Mouse (Mus musculus): ENCODE measurements around the gene 1700020N01Rik. TPM values are rescaled to one million over a fixed set of nuclear protein-coding genes. Genes with fewer than 3 reads are reported as not detected.
A peak's percentile ranks its signal among the peaks of the same experiment; 100 is the strongest.

Gene 1700020N01Rik
- total RNA-seq, 2 experiments from 2014 or later: not detected

GRCm38 (mm10) chr10:21588007-21588852 is 4.7 kb upstream of the 1700020N01Rik start:
- no peak for DNase-seq
- intact Hi-C loops (cut with DNase I): no loop called here

DNA sequence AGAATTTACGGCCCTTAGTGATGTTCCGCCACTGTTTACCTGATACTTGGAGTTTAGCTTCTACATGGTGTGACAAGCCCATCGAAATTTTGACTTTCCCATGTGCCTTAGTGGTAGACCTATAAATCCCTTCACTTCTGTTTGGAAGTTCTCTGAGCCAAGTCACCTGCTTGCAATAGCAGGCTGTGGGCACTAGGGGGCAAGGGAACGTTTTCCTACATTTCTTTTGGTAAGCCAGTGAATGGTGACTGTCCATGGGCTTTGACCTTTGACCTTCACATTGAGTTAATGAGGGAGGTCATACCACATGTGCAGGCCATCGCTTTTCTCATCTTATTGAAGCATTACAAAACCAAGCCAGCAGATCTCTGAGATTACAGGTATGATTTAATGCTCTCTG is 8.0 kb downstream of the 1700020N01Rik start:
- intact Hi-C loops (cut with DNase I): loop anchor here (1.0 to 5.0 kb wide), 6 partner anchors 28 to 394 kb away; no protein-coding TSS in a partner anchor
- DNase-seq: peak; percentile 74 to 75

DNA sequence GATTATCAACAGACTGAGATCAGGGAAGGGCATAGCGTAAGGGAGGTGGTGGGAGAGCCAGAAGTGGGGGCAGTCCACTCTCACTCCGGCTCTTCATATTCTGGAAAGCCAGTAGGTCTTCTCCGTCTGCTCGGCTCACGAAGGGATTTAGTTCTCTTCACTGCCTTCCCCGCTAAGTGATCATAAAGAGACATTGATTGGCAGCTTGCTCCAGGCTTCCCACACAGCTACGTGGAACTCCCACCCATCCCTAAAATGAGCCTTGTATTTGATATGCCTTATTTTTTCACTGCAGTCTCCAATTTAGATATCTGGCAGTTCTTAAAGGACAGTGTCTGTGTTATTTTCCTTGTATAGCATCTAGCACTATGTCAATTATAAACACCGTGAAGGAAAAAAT is 11.5 kb downstream of the 1700020N01Rik start:
- DNase-seq: no peak
- intact Hi-C loops (cut with DNase I): loop anchor here (5.0 kb wide), 2 partner anchors 63 to 178 kb away; no protein-coding TSS in a partner anchor

- peak; percentile 58 to 83 for DNase-seq
- intact Hi-C loops (cut with DNase I): no loop called here
Measured at GRCm38 (mm10) chr10:21605011-21605571, 12.1 kb downstream of the 1700020N01Rik start.

GRCm38 (mm10) chr10:21605601-21606000 is 12.7 kb downstream of the 1700020N01Rik start:
- no peak for DNase-seq
- intact Hi-C loops (cut with DNase I): no loop called here

- intact Hi-C loops (cut with DNase I): no loop called here
- DNase-seq: no peak
Measured at GRCm38 (mm10) chr10:21606931-21607330, 14.0 kb downstream of the 1700020N01Rik start.

- intact Hi-C loops (cut with DNase I): no loop called here
- DNase-seq: peak in 1 of 2 experiments; percentile 39
Measured at GRCm38 (mm10) chr10:21609583-21609982, 16.6 kb downstream of the 1700020N01Rik start.

DNA sequence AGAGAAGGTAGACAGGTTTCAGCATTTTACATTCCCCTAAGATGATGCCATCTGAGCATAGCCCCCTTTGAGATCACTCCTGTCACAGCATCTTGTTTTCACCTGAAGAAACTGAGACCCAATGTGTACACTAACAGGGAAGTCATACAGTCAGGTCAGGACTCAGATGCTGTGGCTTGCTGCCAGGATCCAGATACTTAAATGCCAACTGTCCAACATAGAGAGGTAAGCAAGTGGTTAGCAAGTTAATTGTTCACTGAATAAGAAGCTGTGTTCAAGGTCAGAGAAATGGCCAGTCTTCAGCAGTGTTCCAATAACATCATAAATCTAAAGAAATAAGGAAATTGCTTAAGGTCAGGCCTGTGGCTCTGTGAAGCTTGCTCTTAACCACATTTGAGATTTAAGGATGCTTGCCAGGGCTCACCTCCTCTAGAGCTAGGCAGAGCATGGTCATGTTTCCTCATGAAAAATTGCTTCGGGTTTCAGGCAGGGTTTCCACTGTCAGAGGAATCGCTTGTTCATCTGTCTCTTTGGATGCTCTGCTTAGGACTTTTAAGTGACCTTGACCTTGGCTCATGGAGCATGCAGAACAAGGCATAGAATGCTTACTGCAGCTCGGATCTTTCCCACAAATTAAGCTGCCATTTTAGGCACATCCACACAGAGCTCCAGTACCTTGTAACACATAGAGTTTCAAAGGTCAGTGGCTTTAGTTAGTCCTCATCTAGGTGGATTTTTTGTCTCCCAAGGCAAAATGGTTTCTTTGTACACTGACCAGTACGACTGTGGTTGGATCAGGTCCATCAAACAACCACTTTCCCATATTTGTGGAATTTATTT is 20.3 kb downstream of the 1700020N01Rik start:
- intact Hi-C loops (cut with DNase I): no loop called here
- no peak for DNase-seq

DNA sequence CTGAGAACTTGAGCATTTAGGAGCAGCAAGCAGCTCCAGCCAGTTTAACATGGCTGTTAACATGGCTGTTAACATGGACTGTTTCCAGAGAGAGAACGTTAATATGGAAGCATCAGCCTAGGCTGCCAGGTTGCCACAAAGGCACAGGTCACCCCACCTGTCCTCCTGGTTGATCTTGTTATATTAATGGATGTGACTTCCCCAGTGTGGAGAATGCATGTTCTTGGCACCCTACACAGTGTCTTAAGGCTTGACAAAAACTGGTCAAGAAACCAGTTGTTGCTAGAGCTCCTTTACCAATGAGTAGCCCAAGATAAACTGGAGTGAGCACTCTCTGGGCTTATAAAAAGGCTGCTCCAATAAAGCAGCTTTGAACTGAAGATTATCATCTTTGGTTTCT is 21.6 kb downstream of the 1700020N01Rik start:
- intact Hi-C loops (cut with DNase I): no loop called here
- DNase-seq: no peak

DNA sequence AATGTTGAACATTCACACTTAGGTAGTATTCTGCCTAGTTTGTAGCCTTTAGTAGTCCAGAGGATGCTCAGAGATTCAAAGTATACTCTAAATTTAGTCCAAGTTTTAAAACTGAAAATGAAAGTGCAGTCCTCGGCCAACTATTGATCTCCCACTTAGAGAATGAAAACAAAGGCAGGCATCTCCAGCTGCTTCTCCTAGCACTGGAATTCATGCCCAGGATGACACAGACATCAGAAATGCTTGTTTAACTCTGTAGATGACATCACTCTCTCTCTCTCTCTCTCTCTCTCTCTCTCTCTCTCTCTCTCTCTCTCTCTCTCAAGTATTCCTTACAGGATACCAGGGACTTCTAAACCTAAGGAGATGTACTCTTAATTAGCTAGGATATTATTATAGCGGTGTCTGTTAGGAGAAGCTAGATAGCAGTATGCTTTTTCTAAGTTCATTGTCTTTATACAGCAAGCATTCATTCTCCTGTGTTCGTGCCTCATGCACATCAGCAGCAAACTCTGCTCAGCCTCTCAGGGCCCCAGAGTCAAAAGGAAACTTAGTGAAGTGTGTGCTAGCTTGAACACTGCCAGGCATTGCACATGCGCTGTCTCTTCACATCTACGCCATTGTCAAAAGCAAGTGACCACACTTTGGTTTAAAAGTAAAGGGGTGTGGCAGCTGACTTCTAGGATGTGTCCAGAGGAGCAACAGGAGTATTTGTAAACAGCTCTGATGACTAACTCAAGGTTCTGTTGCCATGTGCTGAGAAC is 26.0 kb downstream of the 1700020N01Rik start:
- intact Hi-C loops (cut with DNase I): no loop called here
- no peak for DNase-seq

- intact Hi-C loops (cut with DNase I): no loop called here
- DNase-seq: no peak
Measured at GRCm38 (mm10) chr10:21622065-21622464, 29.1 kb downstream of the 1700020N01Rik start.

DNA sequence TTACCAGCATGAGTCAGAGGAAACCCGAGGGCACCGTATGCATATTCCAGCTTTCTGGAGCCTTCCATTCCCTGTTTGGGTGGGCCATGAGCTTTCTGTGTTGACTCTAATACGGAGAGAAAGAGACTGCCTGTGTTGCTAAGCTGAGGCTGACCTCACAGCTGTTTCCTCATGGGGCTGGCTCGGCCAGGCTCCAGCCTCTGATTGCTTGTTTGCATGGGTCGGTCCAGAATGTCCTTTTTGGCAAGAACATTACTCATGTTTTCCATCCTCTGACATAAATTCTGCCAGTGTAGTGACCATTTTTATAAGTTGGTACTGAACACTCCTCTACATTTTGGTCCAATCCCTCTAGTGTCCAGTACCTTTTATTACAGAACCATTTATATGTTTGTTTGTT is 35.6 kb downstream of the 1700020N01Rik start:
- DNase-seq: peak; percentile 79 to 83
- intact Hi-C loops (cut with DNase I): loop anchor here (2.0 kb wide), 1 partner anchor 28 kb away; no protein-coding TSS in a partner anchor

DNA sequence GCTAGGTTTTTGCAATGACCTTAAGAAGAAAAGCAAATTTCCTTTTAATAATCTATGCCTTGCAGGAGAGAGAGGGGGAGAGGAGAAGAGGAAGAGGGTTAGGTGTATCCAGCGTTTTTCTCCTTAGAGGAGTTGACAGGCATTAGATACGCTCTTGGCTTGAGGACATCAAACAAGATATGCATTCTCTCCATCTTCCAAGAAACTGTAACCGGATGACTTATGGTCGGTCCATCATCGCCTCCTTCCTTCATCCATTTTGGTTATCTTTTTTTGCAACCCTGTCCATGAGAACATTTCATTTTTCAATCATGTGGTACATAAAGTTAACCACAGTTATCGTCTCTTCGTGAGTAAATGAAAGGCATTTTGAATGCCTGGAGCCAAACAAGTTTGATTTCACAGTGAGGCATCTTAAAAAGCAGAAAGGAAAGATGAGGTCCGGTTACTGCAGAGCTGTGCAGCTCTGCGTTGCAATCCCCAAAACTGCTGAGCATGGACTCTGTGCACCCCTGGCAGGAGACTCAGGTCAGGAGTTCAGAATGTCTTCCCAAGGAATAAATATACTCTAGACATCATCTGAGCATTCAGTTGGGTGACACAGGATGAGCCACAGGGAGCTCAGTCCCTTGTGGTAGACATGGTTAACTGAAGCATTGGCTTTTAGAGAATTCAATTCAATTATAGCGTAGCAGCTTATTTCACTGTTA is 36.2 kb downstream of the 1700020N01Rik start:
- no peak for DNase-seq
- intact Hi-C loops (cut with DNase I): loop anchor here (2.0 kb wide), 1 partner anchor 28 kb away; no protein-coding TSS in a partner anchor

DNA sequence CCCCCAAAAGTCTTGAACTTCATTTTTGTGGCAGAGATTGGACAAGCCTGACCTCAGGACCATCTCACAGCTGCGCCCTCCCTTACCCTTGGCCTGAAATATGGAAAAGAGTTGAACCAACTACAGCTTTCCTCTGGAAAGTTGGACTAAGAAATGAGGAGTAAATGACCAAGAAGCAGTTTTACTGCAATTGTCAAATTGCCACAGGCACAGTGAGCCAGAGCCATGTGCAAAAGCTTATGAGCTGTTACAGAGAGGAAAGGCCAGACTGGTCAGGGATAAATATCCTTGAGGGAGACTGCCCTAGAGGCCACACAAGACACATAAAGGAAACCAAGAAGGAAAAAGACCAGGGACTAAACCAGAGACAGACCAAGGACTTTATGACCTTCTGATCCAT is 38.5 kb downstream of the 1700020N01Rik start:
- no peak for DNase-seq
- intact Hi-C loops (cut with DNase I): no loop called here

DNA sequence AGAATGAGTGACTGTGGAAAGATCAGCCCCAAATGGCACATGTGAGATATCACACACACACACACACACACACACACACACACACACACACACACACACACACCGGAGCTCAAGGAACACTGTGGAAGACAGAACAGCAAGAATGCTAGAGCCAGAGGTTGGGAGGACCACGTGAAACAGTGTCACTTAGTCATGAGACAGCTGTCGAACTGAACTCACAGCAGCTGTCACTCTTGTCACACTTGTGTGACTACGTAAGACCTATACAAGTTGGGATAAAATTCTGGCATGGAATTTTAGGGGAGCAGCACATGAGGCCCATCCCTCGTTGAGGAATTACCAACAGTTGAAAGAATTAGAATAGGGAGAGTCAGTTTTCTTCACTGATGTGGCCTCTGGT is 39.7 kb downstream of the 1700020N01Rik start:
- no peak for DNase-seq
- intact Hi-C loops (cut with DNase I): no loop called here

DNA sequence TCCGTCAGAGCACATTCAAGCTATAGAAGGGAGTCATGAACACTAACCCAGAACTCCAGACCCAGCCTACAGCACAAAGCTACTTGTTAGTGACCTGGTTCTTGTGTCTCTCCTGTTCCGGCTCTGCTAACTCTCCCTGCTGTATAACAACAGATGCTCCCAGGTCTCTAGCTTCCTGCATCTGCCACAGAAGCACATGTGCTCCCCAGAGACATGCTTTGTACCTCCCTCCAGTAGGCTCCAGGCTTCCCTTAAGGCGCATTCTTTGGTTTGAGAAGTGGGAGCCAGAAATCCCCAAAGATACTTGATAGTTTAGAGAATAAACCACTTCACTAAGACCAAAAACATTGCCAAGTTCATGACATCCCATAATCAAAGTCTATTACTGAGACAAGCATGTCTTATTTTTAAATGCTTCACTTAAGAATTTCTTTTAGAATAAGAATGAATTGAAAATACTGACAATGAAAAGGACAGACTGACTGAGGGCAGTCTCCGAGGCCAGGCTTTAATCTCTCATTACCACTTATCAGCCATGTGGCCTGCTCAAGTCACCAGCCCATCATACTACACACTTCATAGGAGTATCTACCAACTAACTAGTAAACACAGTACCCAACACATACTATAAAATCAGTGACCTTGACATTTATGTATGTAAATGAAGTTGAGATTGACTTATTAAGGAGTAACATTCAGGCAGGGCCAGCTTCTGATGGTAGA is 43.2 kb downstream of the 1700020N01Rik start:
- no peak for DNase-seq
- intact Hi-C loops (cut with DNase I): loop anchor here (2.0 kb wide), 1 partner anchor 33 kb away; no protein-coding TSS in a partner anchor

DNA sequence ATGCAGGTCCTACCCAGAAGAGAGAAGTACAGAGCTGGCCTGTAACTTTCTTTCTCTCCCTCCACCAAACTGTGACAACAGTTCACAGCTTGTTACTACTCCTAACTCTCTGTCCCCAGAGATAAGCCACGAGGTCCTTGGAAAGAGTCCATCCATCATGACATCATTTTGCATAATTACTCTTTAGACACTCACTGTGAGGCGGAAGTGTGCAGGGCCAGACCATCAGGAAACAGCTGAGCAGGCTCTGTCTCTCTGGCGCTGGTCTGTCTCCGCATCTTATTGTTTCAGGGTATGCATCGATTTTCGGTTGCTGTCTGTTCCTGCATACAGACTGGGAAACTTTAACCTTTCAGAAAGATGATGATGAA is 43.8 kb downstream of the 1700020N01Rik start:
- DNase-seq: peak; percentile 55 to 68
- intact Hi-C loops (cut with DNase I): no loop called here

DNA sequence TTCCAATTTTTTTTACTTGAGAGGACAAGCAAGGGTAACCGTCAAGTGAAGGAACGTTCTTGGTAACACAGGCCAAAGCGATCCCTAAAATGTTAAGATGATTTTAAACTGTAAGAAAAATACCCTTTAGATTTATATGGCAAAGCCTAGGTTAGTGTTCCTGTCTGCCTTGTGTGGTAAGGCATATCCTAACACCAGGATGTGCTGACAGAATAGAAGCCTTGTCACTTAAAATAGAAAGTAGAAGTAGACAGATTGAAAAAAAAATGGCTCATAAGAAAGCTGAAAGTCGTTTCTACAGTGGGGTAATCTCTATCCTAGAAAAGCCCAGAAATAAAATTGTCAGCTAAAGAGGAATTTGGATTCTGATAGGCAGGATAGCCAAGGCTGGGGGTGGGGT is 58.4 kb downstream of the 1700020N01Rik start:
- intact Hi-C loops (cut with DNase I): no loop called here
- DNase-seq: no peak
